Mouse (Mus musculus) ZHBTc4 (cell line): ENCODE measurements at regions not wholly inside any gene's neighbourhood (a gene's known extent, or its start where the extent isn't known, plus 50 kb on each side); places are given as distances from the start of the nearest gene placed in this dataset.

Experiments used
- DNase-seq: peaks from one replicate; pipeline ENCODE4 v3.0.0-alpha.2; 2011; ENCODE audit warnings: low read depth, low spot score

- no peak for DNase-seq
These were observed 1242.6 kb upstream of the Lrrc6 start for GRCm38 (mm10) chr15:67743332-67743731.

- DNase-seq, result no peak
These were observed 1232.3 kb upstream of the Lrrc6 start for GRCm38 (mm10) chr15:67732988-67733387.

GRCm38 (mm10) chr15:67729492-67729891, 1228.8 kb upstream of the Lrrc6 start:
- DNase-seq, result no peak

GRCm38 (mm10) chr15:67725239-67725638, 1224.5 kb upstream of the Lrrc6 start:
- DNase-seq, result no peak

GRCm38 (mm10) chr15:67714203-67714602, 1213.5 kb upstream of the Lrrc6 start:
- no peak for DNase-seq

- DNase-seq, result no peak
These were observed 1185.4 kb upstream of the Lrrc6 start for GRCm38 (mm10) chr15:67686140-67686539.

GRCm38 (mm10) chr15:67673276-67673675, 1172.6 kb upstream of the Lrrc6 start:
- DNase-seq, result no peak

- no peak for DNase-seq
These were observed 1135.4 kb upstream of the Lrrc6 start for GRCm38 (mm10) chr15:67636155-67636554.

GRCm38 (mm10) chr15:67626704-67627287, 1126.1 kb upstream of the Lrrc6 start:
- no peak for DNase-seq

- no peak for DNase-seq
These were observed 1111.2 kb upstream of the Lrrc6 start for GRCm38 (mm10) chr15:67611896-67612295.

GRCm38 (mm10) chr15:67598426-67598825, 1097.7 kb upstream of the Lrrc6 start:
- DNase-seq, result no peak

GRCm38 (mm10) chr15:67576581-67576980, 1075.9 kb upstream of the Lrrc6 start:
- no peak for DNase-seq

- no peak for DNase-seq
These were observed 1070.9 kb upstream of the Lrrc6 start for GRCm38 (mm10) chr15:67571614-67572013.

- no peak for DNase-seq
These were observed 1056.6 kb upstream of the Lrrc6 start for GRCm38 (mm10) chr15:67557304-67557703.

GRCm38 (mm10) chr15:67551911-67552310, 1051.2 kb upstream of the Lrrc6 start:
- no peak for DNase-seq

GRCm38 (mm10) chr15:67546896-67547400, 1046.2 kb upstream of the Lrrc6 start:
- no peak for DNase-seq

GRCm38 (mm10) chr15:67545745-67546144, 1045.0 kb upstream of the Lrrc6 start:
- DNase-seq, result no peak

GRCm38 (mm10) chr15:67513722-67514121, 1013.0 kb upstream of the Lrrc6 start:
- DNase-seq, result no peak

- DNase-seq, result no peak
These were observed 994.4 kb upstream of the Lrrc6 start for GRCm38 (mm10) chr15:67495001-67495658.

- DNase-seq, result no peak
These were observed 981.0 kb upstream of the Lrrc6 start for GRCm38 (mm10) chr15:67481733-67482132.

- DNase-seq, result no peak
These were observed 973.6 kb upstream of the Lrrc6 start for GRCm38 (mm10) chr15:67474325-67474724.

- no peak for DNase-seq
These were observed 972.3 kb upstream of the Lrrc6 start for GRCm38 (mm10) chr15:67472979-67473378.

- DNase-seq, result no peak
These were observed 970.6 kb upstream of the Lrrc6 start for GRCm38 (mm10) chr15:67471283-67471682.
